Mouse (Mus musculus) heart, adult 2 months (tissue): Measurements from ENCODE around the gene Nek6. TPM values are rescaled to one million over a fixed set of nuclear protein-coding genes. Genes with fewer than 3 reads are reported as not detected.

Experiments used
- DNase-seq, 2 experiments: peaks; one replicate each; pipeline ENCODE4 v3.0.0; 2021
- H3K27ac ChIP-seq: fragments of 200-600 bp; 2 replicates; pipeline ENCODE4 v1.8.1; 2022
- H3K27me3 ChIP-seq: fragments of 200-500 bp; 2 replicates; pipeline ENCODE4 v1.6.1; 2012; ENCODE audit warnings: mild to moderate bottlenecking, low read length, inconsistent platforms, mixed read lengths; ENCODE audit not compliant: control insufficient read depth, insufficient read depth
- H3K36me3 ChIP-seq: fragments of 200-500 bp; 2 replicates; pipeline ENCODE4 v1.6.1; 2012; ENCODE audit warnings: low read length, inconsistent platforms; ENCODE audit not compliant: control insufficient read depth, insufficient read depth
- H3K4me1 ChIP-seq: fragments of 200-500 bp; 2 replicates; pipeline ENCODE4 v1.6.1; 2011; ENCODE audit warnings: low read length; ENCODE audit not compliant: control insufficient read depth, insufficient read depth
- H3K4me3 ChIP-seq: fragments of 200-600 bp; 2 replicates; pipeline ENCODE4 v1.8.1; 2022
- H3K79me2 ChIP-seq: fragments of 200-500 bp; replicated peaks from 2 replicates; pipeline ENCODE4 v1.6.1; 2012; ENCODE audit warnings: mild to moderate bottlenecking, inconsistent platforms, low read length, moderate library complexity, mixed read lengths; ENCODE audit not compliant: control insufficient read depth, insufficient read depth
- H3K9ac ChIP-seq: fragments of 200-500 bp; 2 replicates; pipeline ENCODE4 v1.6.1; 2012; ENCODE audit warnings: low read depth, mild to moderate bottlenecking, control low read depth, inconsistent platforms, low read length, mixed read lengths
- CTCF ChIP-seq: fragments of 200-600 bp; IDR thresholded peaks from 2 replicates; pipeline ENCODE4 v1.8.1; 2022; ENCODE audit warnings: antibody characterized with exemption, mild to moderate bottlenecking, moderate library complexity
- EP300 ChIP-seq: fragments of 200-500 bp; IDR thresholded peaks from 2 replicates; pipeline ENCODE4 v1.6.1; 2011; ENCODE audit warnings: low read depth, low read length, control low read depth; ENCODE audit not compliant: insufficient read depth
- POLR2A ChIP-seq: fragments of 200-500 bp; IDR thresholded peaks from 2 replicates; pipeline ENCODE4 v1.6.1; 2011; ENCODE audit warnings: mild to moderate bottlenecking, low read depth, low read length, control low read depth; ENCODE audit not compliant: insufficient read depth
- WGBS: fragments of 180-500 bp; shearing (Covaris S2); methylation state at CpG from one replicate; pipeline ENCODE4 v1.1.7; 2018; 5-methylcytosine and 5-hydroxymethylcytosine counted together
- intact Hi-C: fragments of 180-260 bp; cut with DNase I; formaldehyde crosslinking; loops from one replicate; pipeline ENCODE4 v1.15.1; 2025
- polyA plus RNA-seq: library from polyadenylated mRNA; depleted of rRNA; stranded (reverse); fragments of >200 nt; gene quantifications from 2 replicates; pipeline ENCODE4 v1.2.3, GENCODE M21; 2012
- total RNA-seq, 2 experiments: library from RNA; stranded (reverse); gene quantifications; 2 replicates each; pipeline ENCODE4 v1.2.3; 2021

Nek6 gene
- total and polyA plus RNA-seq, 3 experiments, result 2.9 to 5.8 (median 3.3) TPM

DNA sequence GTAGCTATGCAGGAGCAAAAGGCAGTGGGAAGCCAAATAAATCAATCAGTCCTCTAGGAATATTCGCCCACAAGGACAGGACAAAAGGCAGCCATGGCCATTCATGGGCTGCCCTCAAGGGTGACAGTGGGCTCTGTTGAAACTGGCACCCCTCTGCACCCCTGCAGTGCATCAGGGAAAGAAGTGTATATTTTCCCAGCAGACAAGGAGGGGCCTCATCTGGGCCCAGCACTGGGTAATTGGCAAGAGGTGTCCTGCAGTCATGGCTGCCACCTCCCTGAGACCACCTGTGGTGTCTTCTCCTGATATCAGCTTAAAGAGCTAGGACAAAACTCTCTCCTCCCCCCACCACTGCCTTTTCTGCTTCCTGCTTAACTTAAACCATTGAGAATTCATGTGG is 68.1 kb downstream of the Nek6 start:
- Histone ChIP-seq H3K79me2 (no peaks in the 10 kb centered on the region), H3K9ac (no peak overlapping the region), H3K4me1 (no peaks in the 10 kb centered on the region), H3K27ac (no peak overlapping the region), H3K4me3 (no peak overlapping the region), H3K27me3 (no peaks in the 10 kb centered on the region), H3K36me3 (no peaks in the 10 kb centered on the region)
- intact Hi-C loops, result no loop called here
- TF ChIP-seq CTCF (no peak), POLR2A (no peak), EP300 (no peak)
- WGBS, result 93% methylated on average over 1 of the region's 1 CpGs
- DNase-seq, result no peak

DNA sequence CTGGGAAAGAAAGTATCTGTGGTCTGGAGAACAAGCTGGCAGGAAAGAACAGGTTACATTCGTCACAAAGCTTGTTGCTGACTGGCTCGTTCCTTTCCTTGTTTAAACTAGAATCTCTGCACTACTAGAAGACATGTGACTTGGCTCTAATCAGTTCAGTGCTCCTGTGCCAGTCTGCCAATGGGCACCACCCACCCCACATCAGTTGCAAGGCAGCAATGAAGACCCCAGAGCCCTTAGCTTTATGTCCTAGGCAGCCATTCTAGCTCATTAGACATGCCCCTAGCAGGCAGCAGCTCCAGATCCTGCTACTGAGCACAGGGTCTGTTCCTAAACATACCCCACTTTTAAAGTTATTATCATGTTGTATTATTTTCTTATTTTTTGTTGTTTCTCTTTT is 72.5 kb downstream of the Nek6 start:
- no peaks in the 10 kb centered on the region for H3K27me3 ChIP-seq
- no peak for DNase-seq
- TF ChIP-seq CTCF (no peak), POLR2A (no peak), EP300 (no peak)
- no peaks in the 10 kb centered on the region for H3K79me2 ChIP-seq
- H3K36me3 ChIP-seq, result no peaks in the 10 kb centered on the region
- H3K4me1 ChIP-seq, result no peaks in the 10 kb centered on the region
- 67% methylated on average over 2 of the region's 2 CpGs for WGBS
- H3K27ac ChIP-seq, result no peak overlapping the region
- no peak overlapping the region for H3K4me3 ChIP-seq
- H3K9ac ChIP-seq, result no peak overlapping the region
- intact Hi-C loops, result no loop called here

DNA sequence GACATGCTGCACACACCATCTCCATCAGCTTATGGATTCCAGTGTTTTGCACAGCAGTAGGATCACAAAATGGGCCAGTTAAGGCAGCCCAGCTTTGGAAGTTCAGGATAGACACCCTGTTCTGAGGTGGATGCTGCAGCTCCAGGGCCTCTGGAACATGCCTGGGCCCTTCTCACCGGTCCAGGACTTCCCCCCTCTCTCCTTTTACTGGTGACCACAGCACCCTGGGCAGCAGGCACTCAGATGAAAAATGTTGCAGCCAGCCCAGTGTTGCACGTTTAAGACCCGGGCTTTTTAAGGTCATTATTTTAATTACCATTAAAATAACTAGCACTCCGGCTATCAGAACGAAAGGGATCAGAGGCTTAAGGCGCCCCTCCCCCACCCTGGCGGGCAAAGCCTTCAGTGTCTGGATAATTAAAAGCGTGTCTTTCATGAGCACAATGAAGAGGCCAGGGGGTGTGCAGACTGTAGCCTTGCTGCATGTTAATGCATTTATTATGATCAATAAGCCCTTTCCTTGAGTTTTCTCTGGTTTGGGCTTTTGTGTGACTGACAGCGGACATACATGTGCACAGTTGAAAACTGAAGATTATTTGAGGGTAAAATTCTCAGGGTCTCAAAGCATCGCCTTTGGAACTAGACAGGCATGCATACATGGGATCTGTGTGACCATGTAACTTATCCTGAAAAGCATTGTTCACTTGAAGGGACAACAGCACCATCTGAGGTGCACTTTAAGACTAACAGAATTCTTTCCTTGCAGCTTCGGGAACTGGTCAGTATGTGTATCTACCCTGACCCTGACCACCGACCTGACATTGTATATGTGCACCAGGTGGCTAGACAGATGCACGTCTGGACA is 73.3 kb downstream of the Nek6 start:
- peak in 1 of 2 experiments; percentile 12 for DNase-seq
- no peak overlapping the region for H3K4me3 ChIP-seq
- TF ChIP-seq CTCF (no peak), POLR2A (no peak), EP300 (no peak)
- WGBS, result 70% methylated on average over 13 of the region's 13 CpGs
- no peaks in the 10 kb centered on the region for H3K27me3 ChIP-seq
- intact Hi-C loops, result no loop called here
- H3K9ac ChIP-seq, result no peak overlapping the region
- no peak overlapping the region for H3K27ac ChIP-seq
- no peaks in the 10 kb centered on the region for H3K36me3 ChIP-seq
- H3K79me2 ChIP-seq, result no peaks in the 10 kb centered on the region
- no peaks in the 10 kb centered on the region for H3K4me1 ChIP-seq

DNA sequence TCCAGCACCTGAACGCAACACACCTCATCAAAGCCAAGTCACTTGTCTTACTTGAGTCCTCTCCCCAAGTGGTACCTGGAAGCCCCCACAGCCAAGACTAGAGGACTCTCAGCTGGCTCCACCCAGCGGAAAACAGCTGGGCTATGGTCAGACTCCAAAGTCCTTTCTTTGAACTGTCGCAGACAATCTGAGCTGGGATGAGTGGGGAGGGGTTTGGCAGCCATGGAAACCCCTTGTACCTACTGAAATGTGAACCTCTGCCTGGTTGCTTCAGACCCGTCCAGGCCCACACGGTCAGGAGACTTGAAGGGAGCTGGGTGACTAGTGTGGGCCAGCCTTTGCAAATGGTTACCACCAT is 73.9 kb downstream of the Nek6 start:
- intact Hi-C loops, result no loop called here
- H3K36me3 ChIP-seq, result no peaks in the 10 kb centered on the region

DNA sequence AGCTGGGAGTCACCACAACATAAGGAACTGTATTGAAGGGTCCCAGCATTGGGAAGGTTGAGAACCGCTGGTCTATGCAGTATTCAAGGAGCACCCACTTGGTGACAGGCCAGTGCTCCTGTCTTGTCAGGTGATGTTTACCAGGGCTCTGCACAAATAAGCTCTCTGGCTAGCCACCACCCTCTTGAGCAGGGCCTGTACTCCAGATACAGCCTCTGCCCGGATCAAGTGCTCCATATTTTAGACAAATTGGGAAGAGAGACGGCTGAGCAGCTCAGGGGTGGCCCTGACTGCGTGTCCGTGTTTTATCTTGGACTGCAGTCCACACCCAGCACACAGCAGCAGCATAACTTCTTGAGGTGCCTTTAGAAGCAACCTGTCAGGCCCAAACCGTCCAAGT is 75.3 kb downstream of the Nek6 start:
- 45% methylated on average over 6 of the region's 6 CpGs for WGBS
- Histone ChIP-seq H3K9ac (no peak overlapping the region), H3K4me3 (no peak overlapping the region), H3K27ac (no peak overlapping the region), H3K36me3 (no peaks in the 10 kb centered on the region), H3K4me1 (no peaks in the 10 kb centered on the region), H3K27me3 (no peaks in the 10 kb centered on the region), H3K79me2 (no peaks in the 10 kb centered on the region)
- intact Hi-C loops, result no loop called here
- no peak for TF ChIP-seq EP300
- TF ChIP-seq CTCF, result no peak
- TF ChIP-seq POLR2A, result no peak
- DNase-seq, result no peak

More for the DNA sequence above, 73.9 kb downstream of the Nek6 start:
- DNase-seq, result peak in 1 of 2 experiments; percentile 15
- no peak overlapping the region for H3K4me3 ChIP-seq
- H3K9ac ChIP-seq, result no peak overlapping the region
- WGBS, result 66% methylated on average over 5 of the region's 5 CpGs
- no peaks in the 10 kb centered on the region for H3K4me1 ChIP-seq
- no peak for TF ChIP-seq POLR2A
- TF ChIP-seq CTCF, result no peak
- no peak for TF ChIP-seq EP300
- H3K27me3 ChIP-seq, result no peaks in the 10 kb centered on the region
- H3K27ac ChIP-seq, result no peak overlapping the region
- no peaks in the 10 kb centered on the region for H3K79me2 ChIP-seq

DNA sequence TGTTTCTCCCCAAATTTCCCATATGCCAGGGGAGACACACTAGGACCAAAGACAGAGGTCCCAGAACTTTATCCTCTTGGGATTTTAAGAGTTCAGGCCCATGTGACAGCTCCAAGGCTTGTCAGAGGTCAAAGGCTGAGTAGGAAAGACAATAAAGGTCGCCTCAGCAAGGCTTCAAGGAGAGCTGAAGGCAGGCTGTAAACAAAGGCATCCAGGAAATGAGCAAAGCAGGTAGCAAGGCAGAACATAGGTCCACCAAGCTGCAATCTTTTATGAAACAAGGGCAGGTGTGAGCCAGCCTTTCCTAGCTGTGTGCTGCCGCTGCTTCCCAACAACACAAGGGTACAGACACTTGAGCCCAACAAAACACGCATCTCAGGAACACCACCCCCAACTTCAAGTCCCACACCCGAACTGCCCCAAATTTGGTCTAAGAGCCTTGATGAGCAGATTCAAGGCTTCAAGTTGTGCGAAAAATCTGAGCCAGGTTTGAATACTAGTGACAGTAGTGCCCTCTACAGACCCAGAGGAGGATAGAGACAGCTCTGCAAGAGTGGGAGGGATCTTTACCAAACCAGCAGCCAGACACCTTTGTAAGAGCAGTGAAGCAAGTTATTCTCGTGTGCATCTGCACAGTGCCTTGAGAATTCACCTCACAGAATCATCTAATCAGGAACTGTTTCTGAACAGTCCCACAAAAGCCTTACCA is 80.5 kb downstream of the Nek6 start:
- no peak overlapping the region for H3K4me3 ChIP-seq
- H3K4me1 ChIP-seq, result no peaks in the 10 kb centered on the region
- no peaks in the 10 kb centered on the region for H3K36me3 ChIP-seq
- H3K79me2 ChIP-seq, result no peaks in the 10 kb centered on the region
- intact Hi-C loops, result loop anchor here (1.0 kb wide), 1 partner anchor 162 kb away; no protein-coding TSS in a partner anchor
- no peaks in the 10 kb centered on the region for H3K27me3 ChIP-seq
- TF ChIP-seq CTCF (peak; percentile 71), EP300 (no peak), POLR2A (no peak)
- no peak overlapping the region for H3K9ac ChIP-seq
- WGBS, result 50% methylated on average over 6 of the region's 6 CpGs
- H3K27ac ChIP-seq, result no peak overlapping the region
- no peak for DNase-seq
